Mouse (Mus musculus) G1E (cell line): Measurements from ENCODE around the gene Yipf1.

ENCODE experiments used
- CTCF ChIP-seq: IDR thresholded peaks from 2 replicates; pipeline ENCODE4 v1.5.1; 2012; ENCODE audit warnings: low read depth, low read length, inconsistent platforms, mixed read lengths
- GATA1 ChIP-seq: IDR thresholded peaks from 2 replicates; pipeline ENCODE4 v1.6.1; 2012; ENCODE audit warnings: borderline replicate concordance, low read length, inconsistent platforms, mixed read lengths

DNA sequence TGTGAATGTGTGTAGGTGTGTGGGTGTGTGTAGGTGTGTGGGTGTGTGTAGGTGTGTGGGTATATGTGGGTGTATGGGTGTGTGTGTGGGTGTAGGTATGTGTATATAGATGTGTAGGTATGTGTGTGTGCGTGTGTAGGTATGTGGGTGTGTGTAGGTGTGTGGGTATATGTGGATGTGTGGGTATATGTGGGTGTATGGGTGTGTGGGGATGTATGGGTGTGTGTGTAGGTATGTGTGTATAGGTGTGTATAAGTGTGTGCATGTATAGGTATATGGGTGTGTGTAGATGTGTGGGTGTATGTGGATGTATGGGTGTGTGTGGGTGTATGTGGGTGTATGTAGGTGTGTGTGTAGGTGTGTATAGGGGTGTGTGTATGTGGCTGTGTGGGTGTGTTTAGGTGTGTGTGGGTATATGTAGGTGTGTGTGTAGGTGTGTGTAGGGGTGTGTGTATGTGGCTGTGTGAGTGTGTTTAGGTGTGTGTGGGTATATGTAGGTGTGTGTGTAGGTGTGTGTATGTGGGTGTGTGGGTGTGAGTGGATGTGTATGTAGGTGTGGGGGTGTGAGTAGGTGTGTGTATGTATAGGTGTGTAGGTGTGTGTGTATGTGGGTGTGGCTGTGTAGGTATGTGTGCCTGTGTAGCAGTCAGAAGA lies 13.1 kb upstream of the Yipf1 start:
- TF ChIP-seq CTCF: no peak
- TF ChIP-seq GATA1: no peak
